Mouse (Mus musculus): Measurements from ENCODE around the gene Plxnb2. TPM values are rescaled to one million over a fixed set of nuclear protein-coding genes. Genes with fewer than 3 reads are reported as not detected.

Plxnb2 gene
- polyA plus RNA-seq (2014; fragmentation: Illumina TruSeq; extraction: RNeasy Lipid Tissue Mini Kit (QIAGEN cat#74804); ENCODE audit: low read depth, low replicate concordance): 81.6 TPM

GRCm38 (mm10) chr15:89180571-89181229, at the start of gene Plxnb2:
Plxnb2 (minus strand) TSS chr15:89180788.

GRCm38 (mm10) chr15:89210915-89211715, 30.5 kb upstream of the Plxnb2 start, which contains the start of gene Ppp6r2:
Ppp6r2 (plus strand) TSS chr15:89211553.

DNA sequence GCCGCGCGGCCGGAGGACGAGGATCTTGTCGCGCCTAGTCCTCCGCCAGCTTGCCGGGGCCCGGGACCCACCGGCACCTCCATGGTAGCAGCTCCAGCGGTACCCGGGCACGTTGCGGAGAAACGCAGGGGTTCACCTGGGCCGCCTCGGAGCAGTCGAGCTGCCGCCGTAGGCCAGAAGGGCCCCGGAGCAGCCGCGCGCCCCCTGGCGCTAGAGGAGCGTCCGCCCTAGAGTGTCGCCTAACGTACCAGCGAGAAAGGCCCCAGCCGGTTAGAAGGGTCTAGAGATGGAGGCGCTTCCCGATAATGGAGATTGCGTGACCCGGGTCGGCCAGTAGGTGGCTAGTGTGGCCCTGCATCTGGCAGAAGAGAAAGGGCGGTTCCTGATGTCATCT, 15.7 kb upstream of the Plxnb2 start, which contains the start of gene Dennd6b:
TSS of gene Dennd6b (minus strand) at position 184 of the 394 bp plus-strand sequence.

DNA sequence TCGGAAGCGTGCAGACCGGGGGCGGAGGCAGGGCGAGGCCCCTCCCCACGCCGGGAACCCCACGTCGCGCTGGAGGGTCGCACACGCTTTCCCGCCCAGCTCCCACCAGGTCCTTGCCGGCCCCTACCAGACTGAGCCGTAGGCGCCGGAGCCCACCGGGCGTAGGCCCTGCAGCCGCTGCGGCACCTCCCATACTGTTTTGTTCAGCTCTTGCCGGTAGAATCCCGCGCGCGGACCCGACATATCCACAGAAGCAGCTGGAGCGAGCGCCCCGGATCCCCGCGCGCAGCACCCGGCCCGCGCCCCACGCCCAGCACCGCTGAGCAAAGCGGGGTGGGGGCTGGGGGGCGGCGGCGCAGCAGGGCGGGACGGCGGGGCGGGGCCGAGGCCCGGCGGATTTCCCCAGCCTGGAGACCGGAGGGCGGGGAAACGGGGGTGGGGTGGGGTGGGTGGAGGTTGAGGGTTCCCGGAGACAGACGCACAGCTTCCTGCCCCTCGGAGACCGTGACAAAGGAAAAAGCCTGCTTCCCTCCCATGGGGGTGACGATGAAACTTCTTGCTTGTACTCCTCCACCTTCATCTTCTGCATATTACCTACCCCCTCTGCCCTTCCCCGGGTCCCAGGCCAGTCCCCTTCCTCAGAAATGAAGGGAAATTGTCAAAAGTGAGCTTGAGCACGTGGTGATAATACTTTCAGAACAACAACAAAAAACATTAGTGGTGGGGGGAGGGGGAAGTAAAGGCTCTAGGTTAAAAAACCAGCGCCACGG, 31.1 kb downstream of the Plxnb2 start, which contains the start of gene Mapk11:
TSS of gene Mapk11 (minus strand) at position 358 of the 770 bp plus-strand sequence.

DNA sequence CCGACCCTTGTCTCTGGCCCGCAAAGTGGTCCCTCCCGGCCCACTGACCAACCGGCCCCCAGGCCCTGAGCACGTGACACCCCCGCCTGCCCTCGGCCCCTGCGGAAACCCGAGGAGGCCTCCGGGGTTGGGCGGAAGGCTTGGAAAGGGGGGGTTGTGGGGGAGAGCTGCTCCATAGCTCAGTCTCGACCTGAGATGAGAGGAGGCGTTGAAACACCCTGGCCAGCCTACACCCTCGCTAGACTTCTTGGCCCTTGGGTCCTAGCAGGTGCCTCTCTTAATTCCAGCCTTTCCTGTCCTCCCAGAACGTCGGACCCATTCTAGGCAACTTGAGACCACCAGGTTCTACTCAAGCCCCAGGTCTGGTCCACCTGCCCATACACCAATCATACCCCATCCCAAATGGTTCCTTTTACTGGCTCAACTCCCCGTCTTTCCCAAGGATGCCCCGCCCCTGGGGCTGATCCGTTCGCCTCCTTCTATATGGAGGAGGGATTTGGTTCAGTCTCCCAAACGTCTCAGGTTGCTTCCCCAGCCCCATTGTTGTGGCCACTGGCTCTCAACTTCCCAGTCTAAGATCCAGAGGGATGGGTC, 39.8 kb downstream of the Plxnb2 start, which contains the start of gene Mapk12:
TSS of gene Mapk12 (minus strand) at position 45 of the 594 bp plus-strand sequence.

GRCm38 (mm10) chr15:89128382-89129350, 51.9 kb downstream of the Plxnb2 start, which contains the start of gene Hdac10:
Hdac10 (minus strand) TSS chr15:89128700.

GRCm38 (mm10) chr15:89122649-89123366, 57.8 kb downstream of the Plxnb2 start, which contains the start of gene Tubgcp6:
Tubgcp6 (minus strand) TSS chr15:89123112.

Other genes starting within 250 kb of the Plxnb2 start
- gene Ttll8, start 226.4 kb downstream of the Plxnb2 start, polyA plus RNA-seq (2014; fragmentation: Illumina TruSeq; extraction: RNeasy Lipid Tissue Mini Kit (QIAGEN cat#74804); ENCODE audit: low read depth, low replicate concordance): not detected
- gene Mlc1, start 201.8 kb downstream of the Plxnb2 start, polyA plus RNA-seq (2014; fragmentation: Illumina TruSeq; extraction: RNeasy Lipid Tissue Mini Kit (QIAGEN cat#74804); ENCODE audit: low read depth, low replicate concordance): not detected
- 68.0 TPM for gene Mov10l1, start 197.9 kb downstream of the Plxnb2 start, polyA plus RNA-seq (2014; fragmentation: Illumina TruSeq; extraction: RNeasy Lipid Tissue Mini Kit (QIAGEN cat#74804); ENCODE audit: low read depth, low replicate concordance)
- gene Panx2, start 121.1 kb downstream of the Plxnb2 start, polyA plus RNA-seq (2014; fragmentation: Illumina TruSeq; extraction: RNeasy Lipid Tissue Mini Kit (QIAGEN cat#74804); ENCODE audit: low read depth, low replicate concordance): 1.3 TPM
- 42.8 TPM for gene Trabd, start 105.7 kb downstream of the Plxnb2 start, polyA plus RNA-seq (2014; fragmentation: Illumina TruSeq; extraction: RNeasy Lipid Tissue Mini Kit (QIAGEN cat#74804); ENCODE audit: low read depth, low replicate concordance)
- gene Selenoo, start 91.7 kb downstream of the Plxnb2 start, polyA plus RNA-seq (2014; fragmentation: Illumina TruSeq; extraction: RNeasy Lipid Tissue Mini Kit (QIAGEN cat#74804); ENCODE audit: low read depth, low replicate concordance): 18.2 TPM
- 9.0 TPM for gene Tubgcp6, start 57.7 kb downstream of the Plxnb2 start, polyA plus RNA-seq (2014; fragmentation: Illumina TruSeq; extraction: RNeasy Lipid Tissue Mini Kit (QIAGEN cat#74804); ENCODE audit: low read depth, low replicate concordance)
- 12.0 TPM for gene Hdac10, start 52.1 kb downstream of the Plxnb2 start, polyA plus RNA-seq (2014; fragmentation: Illumina TruSeq; extraction: RNeasy Lipid Tissue Mini Kit (QIAGEN cat#74804); ENCODE audit: low read depth, low replicate concordance)
- gene Mapk12, start 40.1 kb downstream of the Plxnb2 start, polyA plus RNA-seq (2014; fragmentation: Illumina TruSeq; extraction: RNeasy Lipid Tissue Mini Kit (QIAGEN cat#74804); ENCODE audit: low read depth, low replicate concordance): 34.4 TPM
- gene Mapk11, start 31.2 kb downstream of the Plxnb2 start, polyA plus RNA-seq (2014; fragmentation: Illumina TruSeq; extraction: RNeasy Lipid Tissue Mini Kit (QIAGEN cat#74804); ENCODE audit: low read depth, low replicate concordance): 3.5 TPM
- gene Dennd6b, start 15.7 kb upstream of the Plxnb2 start, polyA plus RNA-seq (2014; fragmentation: Illumina TruSeq; extraction: RNeasy Lipid Tissue Mini Kit (QIAGEN cat#74804); ENCODE audit: low read depth, low replicate concordance): 16.5 TPM
- gene Ppp6r2, start 30.8 kb upstream of the Plxnb2 start, polyA plus RNA-seq (2014; fragmentation: Illumina TruSeq; extraction: RNeasy Lipid Tissue Mini Kit (QIAGEN cat#74804); ENCODE audit: low read depth, low replicate concordance): 49.4 TPM
- gene Sbf1, start 134.5 kb upstream of the Plxnb2 start, polyA plus RNA-seq (2014; fragmentation: Illumina TruSeq; extraction: RNeasy Lipid Tissue Mini Kit (QIAGEN cat#74804); ENCODE audit: low read depth, low replicate concordance): 45.0 TPM
- not detected for gene Adm2, start 141.9 kb upstream of the Plxnb2 start, polyA plus RNA-seq (2014; fragmentation: Illumina TruSeq; extraction: RNeasy Lipid Tissue Mini Kit (QIAGEN cat#74804); ENCODE audit: low read depth, low replicate concordance)
- not detected for gene Miox, start 153.6 kb upstream of the Plxnb2 start, polyA plus RNA-seq (2014; fragmentation: Illumina TruSeq; extraction: RNeasy Lipid Tissue Mini Kit (QIAGEN cat#74804); ENCODE audit: low read depth, low replicate concordance)
- 25.2 TPM for gene Lmf2, start 174.9 kb upstream of the Plxnb2 start, polyA plus RNA-seq (2014; fragmentation: Illumina TruSeq; extraction: RNeasy Lipid Tissue Mini Kit (QIAGEN cat#74804); ENCODE audit: low read depth, low replicate concordance)
- 46.5 TPM for gene Ncaph2, start 174.9 kb upstream of the Plxnb2 start, polyA plus RNA-seq (2014; fragmentation: Illumina TruSeq; extraction: RNeasy Lipid Tissue Mini Kit (QIAGEN cat#74804); ENCODE audit: low read depth, low replicate concordance)
- 23.0 TPM for gene Sco2, start 193.1 kb upstream of the Plxnb2 start, polyA plus RNA-seq (2014; fragmentation: Illumina TruSeq; extraction: RNeasy Lipid Tissue Mini Kit (QIAGEN cat#74804); ENCODE audit: low read depth, low replicate concordance)
- gene Tymp, start 196.3 kb upstream of the Plxnb2 start, polyA plus RNA-seq (2014; fragmentation: Illumina TruSeq; extraction: RNeasy Lipid Tissue Mini Kit (QIAGEN cat#74804); ENCODE audit: low read depth, low replicate concordance): 0.86 TPM
- gene Odf3b, start 198.5 kb upstream of the Plxnb2 start, polyA plus RNA-seq (2014; fragmentation: Illumina TruSeq; extraction: RNeasy Lipid Tissue Mini Kit (QIAGEN cat#74804); ENCODE audit: low read depth, low replicate concordance): 2.5 TPM
- gene Klhdc7b, start 204.1 kb upstream of the Plxnb2 start, polyA plus RNA-seq (2014; fragmentation: Illumina TruSeq; extraction: RNeasy Lipid Tissue Mini Kit (QIAGEN cat#74804); ENCODE audit: low read depth, low replicate concordance): not detected
- gene Syce3, start 229.7 kb upstream of the Plxnb2 start, polyA plus RNA-seq (2014; fragmentation: Illumina TruSeq; extraction: RNeasy Lipid Tissue Mini Kit (QIAGEN cat#74804); ENCODE audit: low read depth, low replicate concordance): not detected
- gene Cpt1b, start 245.1 kb upstream of the Plxnb2 start, polyA plus RNA-seq (2014; fragmentation: Illumina TruSeq; extraction: RNeasy Lipid Tissue Mini Kit (QIAGEN cat#74804); ENCODE audit: low read depth, low replicate concordance): 568 TPM
- 1.8 TPM for gene C730034F03Rik, start 248.8 kb upstream of the Plxnb2 start, polyA plus RNA-seq (2014; fragmentation: Illumina TruSeq; extraction: RNeasy Lipid Tissue Mini Kit (QIAGEN cat#74804); ENCODE audit: low read depth, low replicate concordance)
- 1.3 TPM for gene Gm44502, start 248.9 kb upstream of the Plxnb2 start, polyA plus RNA-seq (2014; fragmentation: Illumina TruSeq; extraction: RNeasy Lipid Tissue Mini Kit (QIAGEN cat#74804); ENCODE audit: low read depth, low replicate concordance)
- 106 TPM for gene Chkb, start 249.1 kb upstream of the Plxnb2 start, polyA plus RNA-seq (2014; fragmentation: Illumina TruSeq; extraction: RNeasy Lipid Tissue Mini Kit (QIAGEN cat#74804); ENCODE audit: low read depth, low replicate concordance)

All from heart, adult 10 weeks (tissue).